Mouse (Mus musculus) mouse embryonic stem cell (cell line): Measurements from ENCODE around the gene Abr.

ENCODE experiments used
- in situ Hi-C, 2 experiments: fragments of 300-500 bp; cut with MboI; formaldehyde crosslinking; loops; 1 replicate in 1 of 2; 3 replicates in 1 of 2; pipeline ENCODE4 v1.14.3; 2019 to 2020; ENCODE audit warnings: low sequenced_read_pairs in 2 of 2, low pct_unique_long_range_greater_than_20kb in 1 of 2, mixed read lengths in 1 of 2; ENCODE audit not compliant: unreplicated experiment in 1 of 2

The Abr gene

GRCm38 (mm10) chr11:76382711-76383324, 239.3 kb downstream of the Abr start:
- in situ Hi-C loops, result no loop called here

- in situ Hi-C loops, result no loop called here
Measured at GRCm38 (mm10) chr11:76381201-76381885, 240.8 kb downstream of the Abr start.

- in situ Hi-C loops, result no loop called here
Measured at GRCm38 (mm10) chr11:76379921-76380544, 242.1 kb downstream of the Abr start.

- in situ Hi-C loops, result no loop called here
Measured at GRCm38 (mm10) chr11:76376425-76376824, 245.7 kb downstream of the Abr start.

- in situ Hi-C loops, result no loop called here
Measured at GRCm38 (mm10) chr11:76374491-76375185, 247.5 kb downstream of the Abr start.

- in situ Hi-C loops, result no loop called here
Measured at GRCm38 (mm10) chr11:76372534-76372933, 249.6 kb downstream of the Abr start.

GRCm38 (mm10) chr11:76372120-76372519, 250.0 kb downstream of the Abr start:
- in situ Hi-C loops, result no loop called here

- in situ Hi-C loops, result no loop called here
Measured at GRCm38 (mm10) chr11:76370491-76370890, 251.6 kb downstream of the Abr start.
